Mouse (Mus musculus) stomach, embryonic 15.5 days (tissue): ENCODE data around the gene Proser1. TPM values are rescaled to one million over a fixed set of nuclear protein-coding genes. Genes with fewer than 3 reads are reported as not detected.

ENCODE experiments used
- ATAC-seq: fragments of 200-750 bp; cut with Nextera tagmentation; 2 replicates; pipeline ENCODE4 v1.8.0; 2017; ENCODE audit warnings: low read depth, moderate number of reproducible peaks, moderate TSS enrichment; ENCODE audit not compliant: insufficient read depth, low FRiP score
- H3K27ac ChIP-seq: fragments of 300-500 bp; sonication (generic); 2 replicates; pipeline ENCODE4 v1.5.1; 2015; ENCODE audit warnings: mild to moderate bottlenecking, inconsistent platforms
- H3K27me3 ChIP-seq: fragments of 300-500 bp; sonication (generic); replicated peaks from 2 replicates; pipeline ENCODE4 v1.6.1; 2015; ENCODE audit warnings: inconsistent platforms
- H3K36me3 ChIP-seq: fragments of 300-500 bp; sonication (generic); 2 replicates; pipeline ENCODE4 v1.6.1; 2015; ENCODE audit warnings: inconsistent platforms
- H3K4me1 ChIP-seq: fragments of 300-500 bp; sonication (generic); 2 replicates; pipeline ENCODE4 v1.6.1; 2015; ENCODE audit warnings: inconsistent platforms
- H3K4me2 ChIP-seq: fragments of 300-500 bp; sonication (generic); 2 replicates; pipeline ENCODE4 v1.6.1; 2015; ENCODE audit warnings: mild to moderate bottlenecking, inconsistent platforms
- H3K4me3 ChIP-seq: fragments of 300-500 bp; sonication (generic); replicated peaks from 2 replicates; pipeline ENCODE4 v1.5.1; 2015; ENCODE audit warnings: inconsistent platforms
- H3K9ac ChIP-seq: fragments of 300-500 bp; sonication (generic); 2 replicates; pipeline ENCODE4 v1.6.1; 2015; ENCODE audit warnings: inconsistent platforms
- H3K9me3 ChIP-seq: fragments of 300-500 bp; sonication (generic); 2 replicates; pipeline ENCODE4 v1.6.1; 2016; ENCODE audit warnings: inconsistent platforms
- WGBS: fragments of 180-500 bp; shearing (Covaris S2); methylation state at CpG from one replicate; pipeline ENCODE4 v1.1.7; 2015; 5-methylcytosine and 5-hydroxymethylcytosine counted together
- polyA plus RNA-seq: library from polyadenylated mRNA; unstranded; fragments of >200 nt; fragmentation: Nextera tagmentation; extraction: Ambion mirVana; gene quantifications from 2 replicates; pipeline ENCODE4 v1.2.1, GENCODE M21; 2015

The Proser1 gene
- 17.4 and 18.2 TPM in 2 replicates for polyA plus RNA-seq

DNA sequence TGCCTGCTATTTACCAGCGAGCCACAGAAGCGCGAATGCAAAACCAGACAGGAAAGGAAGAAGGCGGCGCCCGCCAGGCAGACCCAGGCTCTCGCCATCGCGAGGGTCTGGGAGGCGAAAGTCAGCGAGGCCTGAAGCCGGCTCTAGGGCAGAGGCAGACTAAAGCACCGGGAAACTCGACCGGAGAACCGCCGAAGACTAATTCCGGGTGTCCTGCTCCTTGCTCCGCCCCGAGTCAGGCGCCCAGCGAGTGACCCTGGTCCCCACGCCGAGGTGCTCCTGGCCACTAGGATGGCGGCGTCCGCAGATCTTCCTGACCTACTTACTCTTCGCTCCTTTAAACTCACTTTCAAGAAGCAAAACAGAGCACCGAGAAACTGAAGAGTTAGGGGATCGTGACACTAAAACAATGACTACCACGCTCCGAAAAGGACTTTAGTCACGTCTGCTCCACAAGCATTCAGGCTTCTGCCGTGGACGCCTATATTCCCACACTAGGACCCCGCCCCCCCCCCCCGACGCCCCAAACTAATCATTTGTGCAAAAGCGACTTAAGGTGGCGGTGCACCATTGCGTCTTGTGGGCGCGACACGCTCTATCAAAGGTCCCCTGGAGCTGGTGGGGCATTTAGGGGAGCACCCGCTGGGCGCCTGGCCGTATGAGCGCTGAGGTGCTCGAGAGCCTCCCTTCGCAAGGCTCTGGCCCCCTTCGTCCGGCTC lies at the start of gene Proser1, which contains the start of gene Nhlrc3:
Gene Proser1, plus strand, starts transcription at position 621 of the 719 bp plus-strand sequence.
Gene Nhlrc3, minus strand, starts transcription at position 287 of the 719 bp plus-strand sequence.
- H3K4me2 ChIP-seq, result peak within 1 kb of the TSS; percentile 70
- H3K9me3 ChIP-seq, result no peaks in the 10 kb centered on the region
- peak within 1 kb of the TSS; percentile 89 for H3K27ac ChIP-seq
- WGBS, result under 1% methylated on average over 52 of the region's 52 CpGs
- H3K4me3 ChIP-seq, result peak within 1 kb of the TSS; percentile 94
- 0 out of 2 replicates have a peak, but pooled peaks cover 12% of the 10 kb centered on the region for H3K36me3 ChIP-seq
- H3K9ac ChIP-seq, result peak within 1 kb of the TSS; percentile 86
- no peaks in the 10 kb centered on the region for H3K27me3 ChIP-seq
- peaks cover 18% of the 10 kb centered on the region for H3K4me1 ChIP-seq
- ATAC-seq, result peak; percentile 98

- Histone ChIP-seq H3K36me3 (no peaks in the 10 kb centered on the region), H3K9me3 (no peaks in the 10 kb centered on the region), H3K27me3 (no peaks in the 10 kb centered on the region), H3K27ac (no peak overlapping the region), H3K4me2 (no peak overlapping the region), H3K4me1 (no peaks in the 10 kb centered on the region), H3K9ac (no peak overlapping the region), H3K4me3 (no peak overlapping the region)
- ATAC-seq, result peak; percentile 35; the same call in 1 of the 2 replicates
- WGBS, result 36% methylated on average over 3 of the region's 3 CpGs
These were observed 49.5 kb upstream of the Proser1 start for GRCm38 (mm10) chr3:53413959-53414358.

DNA sequence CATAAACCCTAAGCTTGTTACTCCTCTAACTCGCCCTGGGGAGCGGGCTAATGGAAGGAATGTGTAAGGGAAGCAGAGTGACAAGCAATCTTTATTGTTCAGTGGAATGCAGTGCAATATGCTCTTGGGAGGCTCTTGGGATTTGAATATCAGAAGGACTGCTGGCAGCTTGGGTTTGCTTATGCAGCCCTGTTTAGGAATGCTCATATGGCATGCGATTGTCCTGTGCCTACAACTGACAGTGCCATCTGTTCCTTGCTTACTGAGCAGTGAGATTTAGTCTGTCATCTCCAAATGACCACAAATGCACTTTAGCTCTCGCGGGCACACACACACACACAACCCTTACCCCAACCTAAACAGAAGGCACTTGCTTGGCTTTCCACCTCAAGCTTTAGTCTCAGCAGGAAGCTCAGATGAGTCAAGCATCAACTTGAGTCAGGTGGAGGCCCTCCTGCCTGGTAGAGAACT lies 47.4 kb upstream of the Proser1 start:
- no peak overlapping the region for H3K4me2 ChIP-seq
- H3K9ac ChIP-seq, result no peak overlapping the region
- H3K27ac ChIP-seq, result no peak overlapping the region
- no peaks in the 10 kb centered on the region for H3K4me1 ChIP-seq
- WGBS, result 55% methylated on average over 5 of the region's 5 CpGs
- no peaks in the 10 kb centered on the region for H3K36me3 ChIP-seq
- no peak for ATAC-seq
- no peaks in the 10 kb centered on the region for H3K9me3 ChIP-seq
- no peaks in the 10 kb centered on the region for H3K27me3 ChIP-seq
- H3K4me3 ChIP-seq, result no peak overlapping the region

GRCm38 (mm10) chr3:53417701-53418100 lies 45.8 kb upstream of the Proser1 start:
- Histone ChIP-seq H3K4me3 (no peak overlapping the region), H3K9me3 (no peaks in the 10 kb centered on the region), H3K36me3 (no peaks in the 10 kb centered on the region), H3K27me3 (no peaks in the 10 kb centered on the region), H3K27ac (no peak overlapping the region), H3K4me1 (no peaks in the 10 kb centered on the region), H3K9ac (no peak overlapping the region), H3K4me2 (no peak overlapping the region)
- 84% methylated on average over 7 of the region's 7 CpGs for WGBS
- no peak for ATAC-seq

DNA sequence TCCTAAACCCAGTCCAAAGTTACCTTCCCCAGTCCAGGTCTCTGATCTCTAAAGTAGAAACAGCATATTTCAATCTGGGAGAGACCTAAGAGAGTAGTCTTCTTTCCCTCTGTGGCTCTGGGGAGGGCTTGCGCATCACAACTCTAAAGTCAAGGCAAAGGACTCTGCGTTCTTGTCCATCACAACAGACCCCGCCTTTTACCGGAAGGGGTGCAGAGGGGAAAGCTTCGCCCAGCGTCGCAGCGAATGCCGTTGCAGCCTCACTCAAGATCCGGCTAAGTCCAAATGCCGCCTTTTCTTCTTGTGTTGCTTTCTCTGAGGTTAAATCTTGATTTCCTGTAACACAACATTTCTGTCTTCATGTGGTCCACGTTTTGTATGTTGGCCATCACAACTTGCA lies 41.8 kb upstream of the Proser1 start:
- Histone ChIP-seq H3K36me3 (no peaks in the 10 kb centered on the region), H3K4me3 (no peak overlapping the region), H3K4me1 (no peaks in the 10 kb centered on the region), H3K9me3 (no peaks in the 10 kb centered on the region), H3K27me3 (no peaks in the 10 kb centered on the region), H3K4me2 (no peak overlapping the region), H3K27ac (no peak overlapping the region), H3K9ac (no peak overlapping the region)
- ATAC-seq, result no peak
- WGBS, result 85% methylated on average over 12 of the region's 12 CpGs

GRCm38 (mm10) chr3:53422691-53423090 lies 40.8 kb upstream of the Proser1 start:
- Histone ChIP-seq H3K4me3 (no peak overlapping the region), H3K9me3 (no peaks in the 10 kb centered on the region), H3K27ac (no peak overlapping the region), H3K4me2 (no peak overlapping the region), H3K27me3 (no peaks in the 10 kb centered on the region), H3K9ac (no peak overlapping the region), H3K4me1 (no peaks in the 10 kb centered on the region), H3K36me3 (no peaks in the 10 kb centered on the region)
- ATAC-seq, result no peak
- WGBS, result 50% methylated on average over 1 of the region's 1 CpGs

DNA sequence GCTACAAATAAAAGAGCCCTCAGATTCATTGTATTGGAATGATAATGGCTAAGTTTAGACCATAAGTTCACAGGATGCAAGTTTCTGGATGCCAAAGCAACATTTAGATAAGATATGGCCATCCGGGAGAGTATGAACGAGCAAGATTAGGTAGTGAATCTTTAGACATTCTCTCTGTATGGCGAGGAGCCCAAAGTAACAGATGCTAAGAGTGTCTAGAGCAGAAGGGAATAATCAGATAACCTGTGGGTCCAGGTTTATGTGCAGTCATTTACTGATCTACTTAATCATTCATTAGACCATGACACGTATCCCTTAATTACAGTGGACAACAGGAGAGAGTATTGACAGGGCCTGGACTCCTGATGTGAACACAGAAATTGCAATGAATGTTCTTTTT lies 39.9 kb upstream of the Proser1 start:
- Histone ChIP-seq H3K4me1 (no peaks in the 10 kb centered on the region), H3K9ac (no peak overlapping the region), H3K27ac (no peak overlapping the region), H3K4me3 (no peak overlapping the region), H3K9me3 (no peaks in the 10 kb centered on the region), H3K36me3 (no peaks in the 10 kb centered on the region), H3K4me2 (no peak overlapping the region), H3K27me3 (no peaks in the 10 kb centered on the region)
- ATAC-seq, result no peak
- WGBS, result 77% methylated on average over 4 of the region's 4 CpGs

DNA sequence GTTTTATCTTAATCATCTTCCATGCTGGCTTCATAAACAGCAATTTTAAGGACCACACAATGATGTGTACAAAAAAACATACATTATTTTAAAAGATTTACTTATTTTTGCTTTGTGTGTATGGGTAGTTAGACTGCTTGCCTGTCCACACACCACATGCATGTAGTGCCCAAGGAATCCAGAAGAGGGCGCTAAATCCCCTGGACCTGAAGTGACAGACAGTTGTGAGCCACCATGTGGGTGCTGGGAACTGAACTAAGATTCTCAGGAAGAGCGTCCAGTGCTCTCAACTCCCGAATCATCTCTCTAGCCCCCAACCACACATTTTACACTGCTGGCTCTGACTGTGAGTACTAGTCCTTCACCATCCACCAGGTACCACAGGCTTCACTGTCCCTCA lies 28.9 kb upstream of the Proser1 start:
- no peaks in the 10 kb centered on the region for H3K9me3 ChIP-seq
- ATAC-seq, result no peak
- 76% methylated on average over 3 of the region's 3 CpGs for WGBS

DNA sequence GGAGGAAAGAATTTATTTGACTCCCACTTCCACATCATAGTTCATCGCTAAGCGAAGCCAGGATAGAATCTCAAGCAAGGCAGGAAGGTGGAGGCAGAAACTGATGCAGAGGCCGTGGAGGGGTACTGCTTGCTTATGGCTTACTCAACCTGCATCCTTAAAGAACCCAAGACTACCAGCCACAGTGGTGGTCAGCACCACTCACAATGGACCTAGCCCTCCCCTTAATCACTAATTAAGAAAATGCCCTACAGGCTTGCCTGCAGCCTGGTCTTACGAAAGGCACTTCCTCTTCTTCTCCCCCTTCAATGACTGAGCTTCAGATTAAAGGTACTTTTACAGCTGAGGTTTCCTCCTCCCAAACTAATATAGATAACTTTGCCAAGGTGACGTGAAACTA lies 26.9 kb upstream of the Proser1 start:
- no peaks in the 10 kb centered on the region for H3K36me3 ChIP-seq
- H3K9ac ChIP-seq, result no peak overlapping the region
- WGBS, result 68% methylated on average over 5 of the region's 5 CpGs
- no peaks in the 10 kb centered on the region for H3K4me1 ChIP-seq
- no peak overlapping the region for H3K27ac ChIP-seq
- no peaks in the 10 kb centered on the region for H3K27me3 ChIP-seq
- H3K4me3 ChIP-seq, result no peak overlapping the region
- no peaks in the 10 kb centered on the region for H3K9me3 ChIP-seq
- ATAC-seq, result no peak
- H3K4me2 ChIP-seq, result no peak overlapping the region

More for the DNA sequence above, 28.9 kb upstream of the Proser1 start:
- H3K36me3 ChIP-seq, result no peaks in the 10 kb centered on the region
- H3K27me3 ChIP-seq, result no peaks in the 10 kb centered on the region
- H3K4me1 ChIP-seq, result no peaks in the 10 kb centered on the region
- H3K4me2 ChIP-seq, result no peak overlapping the region
- no peak overlapping the region for H3K9ac ChIP-seq
- no peak overlapping the region for H3K27ac ChIP-seq
- no peak overlapping the region for H3K4me3 ChIP-seq

GRCm38 (mm10) chr3:53445540-53445939 lies 17.9 kb upstream of the Proser1 start:
- no peak for ATAC-seq
- 79% methylated on average over 5 of the region's 5 CpGs for WGBS
- no peaks in the 10 kb centered on the region for H3K27me3 ChIP-seq
- H3K9me3 ChIP-seq, result no peaks in the 10 kb centered on the region
- no peak overlapping the region for H3K4me3 ChIP-seq
- no peaks in the 10 kb centered on the region for H3K4me1 ChIP-seq
- H3K27ac ChIP-seq, result no peak overlapping the region
- no peak overlapping the region for H3K4me2 ChIP-seq
- 0 out of 2 replicates have a peak, but pooled peaks cover 2% of the 10 kb centered on the region for H3K36me3 ChIP-seq
- no peak overlapping the region for H3K9ac ChIP-seq

- WGBS, result 82% methylated on average over 3 of the region's 3 CpGs
- H3K4me2 ChIP-seq, result no peak overlapping the region
- H3K27ac ChIP-seq, result no peak overlapping the region
- no peak overlapping the region for H3K9ac ChIP-seq
- no peak for ATAC-seq
- H3K27me3 ChIP-seq, result no peaks in the 10 kb centered on the region
- H3K9me3 ChIP-seq, result no peaks in the 10 kb centered on the region
- H3K36me3 ChIP-seq, result peaks cover 10% of the 10 kb centered on the region; the same call in 1 of the 2 replicates
- H3K4me3 ChIP-seq, result no peak overlapping the region
- no peaks in the 10 kb centered on the region for H3K4me1 ChIP-seq
These were observed 16.7 kb upstream of the Proser1 start for GRCm38 (mm10) chr3:53446801-53447200.

DNA sequence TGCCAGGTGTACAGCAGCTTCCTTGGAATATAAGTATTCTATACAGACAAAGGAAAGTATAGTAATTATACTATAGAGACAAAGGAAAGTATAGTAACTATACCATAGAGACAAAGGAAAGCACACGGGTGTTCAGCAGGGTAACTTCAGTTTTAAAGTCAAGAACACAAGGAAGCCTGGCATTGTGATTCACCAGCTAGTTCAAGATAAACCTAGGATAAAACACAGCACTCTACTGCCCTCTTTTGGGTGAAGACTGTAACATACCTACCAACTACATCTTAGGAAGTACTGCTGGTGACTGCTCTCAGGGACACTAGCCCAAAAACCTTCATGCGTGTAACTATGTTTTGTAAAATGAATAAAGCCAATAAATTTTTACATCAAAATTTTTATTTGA lies 15.3 kb upstream of the Proser1 start:
- H3K4me1 ChIP-seq, result no peaks in the 10 kb centered on the region
- H3K27ac ChIP-seq, result no peak overlapping the region
- H3K9ac ChIP-seq, result no peak overlapping the region
- H3K27me3 ChIP-seq, result no peaks in the 10 kb centered on the region
- H3K4me3 ChIP-seq, result no peak overlapping the region
- WGBS, result 26% methylated on average over 2 of the region's 2 CpGs
- peaks cover 20% of the 10 kb centered on the region for H3K36me3 ChIP-seq
- H3K9me3 ChIP-seq, result no peaks in the 10 kb centered on the region
- no peak for ATAC-seq
- no peak overlapping the region for H3K4me2 ChIP-seq
